Mouse (Mus musculus): ENCODE results near the gene Hmga2. TPM values are rescaled to one million over a fixed set of nuclear protein-coding genes. Genes with fewer than 3 reads are reported as not detected.

Gene Hmga2
- total RNA-seq, 2 experiments from 2014 or later = 0.16 to 0.30 TPM

- intact Hi-C loops (cut with DNase I) = no loop called here
- peak; percentile 88 for DNase-seq
These were observed 47.7 kb downstream of the Hmga2 start for GRCm38 (mm10) chr10:120428430-120429198.

GRCm38 (mm10) chr10:120426086-120426610 is 50.1 kb downstream of the Hmga2 start:
- DNase-seq = no peak
- intact Hi-C loops (cut with DNase I) = no loop called here

- DNase-seq = no peak
- intact Hi-C loops (cut with DNase I) = no loop called here
These were observed 52.3 kb downstream of the Hmga2 start for GRCm38 (mm10) chr10:120424015-120424414.

GRCm38 (mm10) chr10:120423256-120423655 is 53.0 kb downstream of the Hmga2 start:
- intact Hi-C loops (cut with DNase I) = no loop called here
- DNase-seq = no peak

GRCm38 (mm10) chr10:120422820-120423219 is 53.4 kb downstream of the Hmga2 start:
- intact Hi-C loops (cut with DNase I) = no loop called here
- no peak for DNase-seq

- intact Hi-C loops (cut with DNase I) = no loop called here
- DNase-seq = peak; percentile 90
These were observed 54.2 kb downstream of the Hmga2 start for GRCm38 (mm10) chr10:120422050-120422449.

GRCm38 (mm10) chr10:120420971-120421629 is 55.2 kb downstream of the Hmga2 start:
- no peak for DNase-seq
- intact Hi-C loops (cut with DNase I) = no loop called here

GRCm38 (mm10) chr10:120418738-120419523 is 57.3 kb downstream of the Hmga2 start:
- DNase-seq = no peak
- intact Hi-C loops (cut with DNase I) = no loop called here

GRCm38 (mm10) chr10:120418211-120418610 is 58.1 kb downstream of the Hmga2 start:
- DNase-seq = no peak
- intact Hi-C loops (cut with DNase I) = no loop called here

- intact Hi-C loops (cut with DNase I) = no loop called here
- DNase-seq = no peak
These were observed 58.7 kb downstream of the Hmga2 start for GRCm38 (mm10) chr10:120417488-120418118.

- intact Hi-C loops (cut with DNase I) = no loop called here
- no peak for DNase-seq
These were observed 59.2 kb downstream of the Hmga2 start for GRCm38 (mm10) chr10:120417116-120417487.

- intact Hi-C loops (cut with DNase I) = no loop called here
- DNase-seq = no peak
These were observed 59.6 kb downstream of the Hmga2 start for GRCm38 (mm10) chr10:120416628-120417027.

GRCm38 (mm10) chr10:120412215-120412614 is 64.1 kb downstream of the Hmga2 start:
- intact Hi-C loops (cut with DNase I) = no loop called here

GRCm38 (mm10) chr10:120410958-120411357 is 65.3 kb downstream of the Hmga2 start:
- intact Hi-C loops (cut with DNase I) = no loop called here
- no peak for DNase-seq

More at GRCm38 (mm10) chr10:120412215-120412614, 64.1 kb downstream of the Hmga2 start:
- no peak for DNase-seq

- intact Hi-C loops (cut with DNase I) = no loop called here
- DNase-seq = no peak
These were observed 67.1 kb downstream of the Hmga2 start for GRCm38 (mm10) chr10:120409131-120409530.

GRCm38 (mm10) chr10:120407230-120407629 is 69.0 kb downstream of the Hmga2 start:
- DNase-seq = no peak
- intact Hi-C loops (cut with DNase I) = no loop called here

- intact Hi-C loops (cut with DNase I) = no loop called here
- no peak for DNase-seq
These were observed 70.2 kb downstream of the Hmga2 start for GRCm38 (mm10) chr10:120406038-120406437.

GRCm38 (mm10) chr10:120405322-120405721 is 70.9 kb downstream of the Hmga2 start:
- intact Hi-C loops (cut with DNase I) = no loop called here
- no peak for DNase-seq

- peak; percentile 67 for DNase-seq
- intact Hi-C loops (cut with DNase I) = no loop called here
These were observed 73.3 kb downstream of the Hmga2 start for GRCm38 (mm10) chr10:120402966-120403365.

- DNase-seq = no peak
- intact Hi-C loops (cut with DNase I) = no loop called here
These were observed 74.5 kb downstream of the Hmga2 start for GRCm38 (mm10) chr10:120401787-120402186.

All from left cerebral cortex, postnatal 4 days (tissue).